In genomic region chr2:72002843-72003370, GRCm38 (mm10) we compare ENCODE assay signal across 22 mouse cellular contexts. TPM values are rescaled to one million over a fixed set of nuclear protein-coding genes. Genes with fewer than 3 reads are reported as not detected.
DNase-seq lines count a peak whose midpoint lies in the region; ATAC-seq and TF ChIP-seq lines count a peak whose summit lies in the region.
"Had no signal": no experiment of that assay in that cellular context is flagged by ENCODE, and none has a peak within 500 bp of the region (broad histone marks: within the 10 kb centered on the region; RNA-seq: fewer than 3 reads in every experiment).

No protein-coding gene starts in this region.

- H3K9me3 ChIP-seq in heart, embryonic 10.5 days: 0 out of 2 replicates have a peak, but pooled peaks cover 3% of the 10 kb centered on the region
- no peaks in the 10 kb centered on the region for H3K9me3 ChIP-seq in liver, embryonic 12.5 days (replicated peaks)
- H3K9me3 ChIP-seq in liver, embryonic 11.5 days (ENCODE audit: control insufficient read depth, low read length): no peaks in the 10 kb centered on the region
- H3K9me3 ChIP-seq in intestine, embryonic 16.5 days (ENCODE audit: control insufficient read depth, low read length): no peaks in the 10 kb centered on the region
- H3K9me3 ChIP-seq: embryonic facial prominence, embryonic 13.5 days had no signal

- H3K9ac ChIP-seq in heart, adult 2 months (ENCODE audit: low read depth, low read length): no peak overlapping the region
- H3K9ac ChIP-seq in liver, embryonic 12.5 days: no peak overlapping the region
- H3K9ac ChIP-seq in liver, embryonic 11.5 days (ENCODE audit: low read depth, low read length): no peak overlapping the region
- H3K9ac ChIP-seq in intestine, embryonic 16.5 days (ENCODE audit: low read depth, low read length): no peak overlapping the region
- H3K9ac ChIP-seq: embryonic facial prominence, embryonic 13.5 days; forebrain, embryonic 12.5 days; heart, embryonic 12.5 days; hindbrain, embryonic 13.5 days had no signal

- no peaks in the 10 kb centered on the region for H3K27me3 ChIP-seq in heart, embryonic 10.5 days (ENCODE audit: insufficient read depth, poor library complexity, severe bottlenecking)
- H3K27me3 ChIP-seq in heart, adult 2 months (ENCODE audit: control insufficient read depth, insufficient read depth, low read length): no peaks in the 10 kb centered on the region
- no peaks in the 10 kb centered on the region for H3K27me3 ChIP-seq in liver, embryonic 12.5 days (replicated peaks)
- no peaks in the 10 kb centered on the region for H3K27me3 ChIP-seq in liver, embryonic 11.5 days (replicated peaks; ENCODE audit: control insufficient read depth, insufficient read depth, low read length)
- H3K27me3 ChIP-seq in intestine, embryonic 16.5 days (replicated peaks; ENCODE audit: control insufficient read depth, insufficient read depth, low read length): no peaks in the 10 kb centered on the region
- H3K27me3 ChIP-seq: embryonic facial prominence, embryonic 13.5 days; forebrain, embryonic 12.5 days; heart, embryonic 12.5 days; hindbrain, embryonic 13.5 days; Patski had no signal

- H3K4me1 ChIP-seq in heart, embryonic 10.5 days: peaks cover 7% of the 10 kb centered on the region; the same call in 1 of the 2 replicates
- no peaks in the 10 kb centered on the region; the same call in 1 of the 2 replicates for H3K4me1 ChIP-seq in heart, adult 2 months (ENCODE audit: control insufficient read depth, insufficient read depth, low read length)
- no peaks in the 10 kb centered on the region for H3K4me1 ChIP-seq in liver, embryonic 12.5 days
- H3K4me1 ChIP-seq in liver, embryonic 11.5 days (replicated peaks; ENCODE audit: control insufficient read depth, insufficient read depth, low read length): no peaks in the 10 kb centered on the region
- H3K4me1 ChIP-seq in intestine, embryonic 16.5 days (ENCODE audit: control insufficient read depth, insufficient read depth, low read length): no peaks in the 10 kb centered on the region
- H3K4me1 ChIP-seq: embryonic facial prominence, embryonic 13.5 days; forebrain, embryonic 12.5 days; hindbrain, embryonic 13.5 days had no signal

- H3K36me3 ChIP-seq in heart, embryonic 10.5 days: no peaks in the 10 kb centered on the region
- no peaks in the 10 kb centered on the region for H3K36me3 ChIP-seq in heart, adult 2 months (ENCODE audit: control insufficient read depth, insufficient read depth, low read length)
- H3K36me3 ChIP-seq in liver, embryonic 12.5 days: no peaks in the 10 kb centered on the region
- no peaks in the 10 kb centered on the region for H3K36me3 ChIP-seq in liver, embryonic 11.5 days (ENCODE audit: control insufficient read depth, insufficient read depth, low read length)
- no peaks in the 10 kb centered on the region for H3K36me3 ChIP-seq in intestine, embryonic 16.5 days (ENCODE audit: control insufficient read depth, insufficient read depth, low read length)
- H3K36me3 ChIP-seq: embryonic facial prominence, embryonic 13.5 days; forebrain, embryonic 12.5 days; heart, embryonic 12.5 days; hindbrain, embryonic 13.5 days had no signal

- no peak for TF ChIP-seq EP300 in heart, adult 2 months (IDR thresholded peaks at IDR 0.05; ENCODE audit: insufficient read depth, low read depth, low read length)

- no peaks in the 10 kb centered on the region for H3K79me2 ChIP-seq in heart, adult 2 months (replicated peaks; ENCODE audit: control insufficient read depth, insufficient read depth, low read length)

- WGBS in heart, embryonic 10.5 days: 61% methylated on average over 5 of the region's 5 CpGs
- WGBS in heart, adult 2 months: 57% methylated on average over 5 of the region's 5 CpGs
- WGBS in liver, embryonic 12.5 days (ENCODE audit: insufficient replicate concordance): 52% methylated on average over 5 of the region's 5 CpGs
- 70% methylated on average over 5 of the region's 5 CpGs for WGBS in liver, embryonic 11.5 days
- 70% methylated on average over 5 of the region's 5 CpGs for WGBS in intestine, embryonic 16.5 days

- intact Hi-C loops in heart, adult 2 months (cut with DNase I): no loop called here

- H3K27ac ChIP-seq in heart, embryonic 10.5 days: peak overlapping the region; percentile 42; the same call in 1 of the 2 replicates
- no peak overlapping the region for H3K27ac ChIP-seq in heart, adult 2 months
- no peak overlapping the region for H3K27ac ChIP-seq in liver, embryonic 12.5 days
- H3K27ac ChIP-seq in liver, embryonic 11.5 days (ENCODE audit: low read depth, low read length): no peak overlapping the region
- no peak overlapping the region for H3K27ac ChIP-seq in intestine, embryonic 16.5 days (ENCODE audit: low read length)
- H3K27ac ChIP-seq: embryonic facial prominence, embryonic 13.5 days; forebrain, embryonic 12.5 days; hindbrain, embryonic 13.5 days; hindbrain, postnatal 0 days had no signal

- no peak for DNase-seq in heart, embryonic 10.5 days (ENCODE audit: low spot score)
- no peak for DNase-seq in heart, adult 2 months
- DNase-seq in liver, embryonic 11.5 days (ENCODE audit: low spot score): no peak
- peak; percentile 45 for DNase-seq in ES-CJ7 (ENCODE audit: low read depth, low spot score)
- no peak for DNase-seq in urinary bladder, postnatal 10 days (ENCODE audit: low spot score)
- DNase-seq: adrenal gland, postnatal 10 days; B cell, adult 2 months; cerebellum, adult 11 months; cerebellum, adult 9-11 months; cerebellum, postnatal 36 days; gastrocnemius, postnatal 14 days; kidney, adult 18-20 months had no signal

- TF ChIP-seq POLR2A in heart, adult 2 months (IDR thresholded peaks at IDR 0.05; ENCODE audit: insufficient read depth, low read depth, low read length): no peak

- H3K4me3 ChIP-seq in heart, embryonic 10.5 days: no peak overlapping the region
- H3K4me3 ChIP-seq in heart, adult 2 months: no peak overlapping the region
- H3K4me3 ChIP-seq in liver, embryonic 12.5 days: no peak overlapping the region
- no peak overlapping the region for H3K4me3 ChIP-seq in liver, embryonic 11.5 days (ENCODE audit: low read depth, low read length)
- H3K4me3 ChIP-seq in intestine, embryonic 16.5 days (ENCODE audit: low read length): no peak overlapping the region
- H3K4me3 ChIP-seq: embryonic facial prominence, embryonic 13.5 days; forebrain, embryonic 12.5 days; heart, embryonic 12.5 days; hindbrain, embryonic 13.5 days had no signal

- H3K4me2 ChIP-seq in liver, embryonic 12.5 days: no peak overlapping the region
- no peak overlapping the region for H3K4me2 ChIP-seq in liver, embryonic 11.5 days
- no peak overlapping the region for H3K4me2 ChIP-seq in intestine, embryonic 16.5 days (ENCODE audit: low read depth, low read length)
- H3K4me2 ChIP-seq: embryonic facial prominence, embryonic 13.5 days; forebrain, embryonic 12.5 days; heart, embryonic 12.5 days; hindbrain, embryonic 13.5 days had no signal

- 0 out of 2 replicates have a peak, but pooled peaks have one; percentile 32 for ATAC-seq in liver, embryonic 12.5 days
- ATAC-seq in liver, embryonic 11.5 days (replicated peaks; ENCODE audit: low FRiP score): no peak
- no peak for ATAC-seq in intestine, embryonic 16.5 days
- ATAC-seq: CD4-positive, CD25-positive, alpha-beta regulatory T cell, adult 4 months; forebrain, embryonic 16.5 days; hindbrain, postnatal 0 days; Patski had no signal

- no peak for TF ChIP-seq CTCF in heart, adult 2 months (IDR thresholded peaks at IDR 0.05)

RNA-seq across cellular contexts. Expression of gene Rapgef4, which starts 21.9 kb away (rescaled TPM):
- polyA plus RNA-seq in heart, embryonic 10.5 days (2016; fragmentation: Nextera tagmentation; extraction: Ambion mirVana): 2.8 and 3.1 TPM in 2 replicates
- 10 to 100 TPM; 25.4 to 38.9 TPM for total RNA-seq in heart, adult 2 months (2021)
- 15.3 and 35.4 TPM in 2 replicates for polyA plus RNA-seq in heart, adult 2 months (2012; rRNA removed)
- polyA plus RNA-seq in liver, embryonic 12.5 days (2016; fragmentation: Nextera tagmentation; extraction: Ambion mirVana): 3.6 and 3.8 TPM in 2 replicates
- 3.9 and 4.2 TPM in 2 replicates for polyA plus RNA-seq in liver, embryonic 11.5 days (2014; fragmentation: Nextera tagmentation; extraction: Ambion mirVana)
- 1.9 and 2.8 TPM in 2 replicates for polyA plus RNA-seq in intestine, embryonic 16.5 days (2015; fragmentation: Nextera tagmentation; extraction: Ambion mirVana)
